Mouse (Mus musculus) forebrain, postnatal 0 days (tissue): Measurements from ENCODE around the gene Gpr65. TPM values are rescaled to one million over a fixed set of nuclear protein-coding genes. Genes with fewer than 3 reads are reported as not detected.

ENCODE experiments used
- ATAC-seq: fragments of 200-750 bp; cut with Nextera tagmentation; 2 replicates; pipeline ENCODE4 v1.8.0; 2017; ENCODE audit warnings: mild to moderate bottlenecking, moderate library complexity
- DNase-seq: peaks from one replicate; pipeline ENCODE4 v3.0.0-alpha.2; 2015
- H3K27ac ChIP-seq: fragments of 300-500 bp; sonication (generic); 2 replicates; pipeline ENCODE4 v1.5.1; 2014; ENCODE audit warnings: low read depth, mild to moderate bottlenecking, antibody characterized with exemption, low read length, moderate library complexity, mixed read lengths
- H3K27me3 ChIP-seq: fragments of 300-500 bp; sonication (generic); 2 replicates; pipeline ENCODE4 v1.6.1; 2014; ENCODE audit warnings: mild to moderate bottlenecking, low read length, mixed read lengths; ENCODE audit not compliant: insufficient read depth
- H3K36me3 ChIP-seq: fragments of 300-500 bp; sonication (generic); 2 replicates; pipeline ENCODE4 v1.6.1; 2014; ENCODE audit warnings: mild to moderate bottlenecking, moderate library complexity; ENCODE audit not compliant: insufficient read depth
- H3K4me1 ChIP-seq: fragments of 300-500 bp; sonication (generic); 2 replicates; pipeline ENCODE4 v1.6.1; 2014; ENCODE audit warnings: antibody characterized with exemption; ENCODE audit not compliant: insufficient read depth
- H3K4me2 ChIP-seq: fragments of 300-500 bp; sonication (generic); 2 replicates; pipeline ENCODE4 v1.6.1; 2014; ENCODE audit warnings: low read depth, mild to moderate bottlenecking, moderate library complexity
- H3K4me3 ChIP-seq: fragments of 300-500 bp; sonication (generic); 2 replicates; pipeline ENCODE4 v1.5.1; 2014; ENCODE audit warnings: low read depth, low read length, mixed read lengths
- H3K9ac ChIP-seq: fragments of 300-500 bp; sonication (generic); 2 replicates; pipeline ENCODE4 v1.6.1; 2014; ENCODE audit warnings: mild to moderate bottlenecking
- H3K9me3 ChIP-seq: fragments of 300-500 bp; sonication (generic); 2 replicates; pipeline ENCODE4 v1.6.1; 2016; ENCODE audit warnings: low read length
- CTCF ChIP-seq: sonication (generic); IDR thresholded peaks from 2 replicates; pipeline ENCODE4 v1.5.1; 2016; ENCODE audit warnings: antibody characterized with exemption, control low read depth, low read depth
- WGBS: fragments of 180-500 bp; shearing (Covaris S2); extraction: QIAGEN DNeasy Blood & Tissue Kit; methylation state at CpG from one replicate; pipeline ENCODE4 v1.1.7; 2014; 5-methylcytosine and 5-hydroxymethylcytosine counted together
- polyA plus RNA-seq: library from polyadenylated mRNA; unstranded; fragments of >200 nt; fragmentation: Nextera tagmentation; extraction: Ambion mirVana; gene quantifications from 2 replicates; pipeline ENCODE4 v1.2.1, GENCODE M21; 2015
- total RNA-seq: library from RNA; depleted of rRNA; stranded (reverse); fragments of >200 nt; gene quantifications from 2 replicates; pipeline ENCODE4 v1.2.3, GENCODE M21; 2014

The Gpr65 gene
- total and polyA plus RNA-seq, 2 experiments from 2014 or later, result 0.19 to 1.1 TPM

DNA sequence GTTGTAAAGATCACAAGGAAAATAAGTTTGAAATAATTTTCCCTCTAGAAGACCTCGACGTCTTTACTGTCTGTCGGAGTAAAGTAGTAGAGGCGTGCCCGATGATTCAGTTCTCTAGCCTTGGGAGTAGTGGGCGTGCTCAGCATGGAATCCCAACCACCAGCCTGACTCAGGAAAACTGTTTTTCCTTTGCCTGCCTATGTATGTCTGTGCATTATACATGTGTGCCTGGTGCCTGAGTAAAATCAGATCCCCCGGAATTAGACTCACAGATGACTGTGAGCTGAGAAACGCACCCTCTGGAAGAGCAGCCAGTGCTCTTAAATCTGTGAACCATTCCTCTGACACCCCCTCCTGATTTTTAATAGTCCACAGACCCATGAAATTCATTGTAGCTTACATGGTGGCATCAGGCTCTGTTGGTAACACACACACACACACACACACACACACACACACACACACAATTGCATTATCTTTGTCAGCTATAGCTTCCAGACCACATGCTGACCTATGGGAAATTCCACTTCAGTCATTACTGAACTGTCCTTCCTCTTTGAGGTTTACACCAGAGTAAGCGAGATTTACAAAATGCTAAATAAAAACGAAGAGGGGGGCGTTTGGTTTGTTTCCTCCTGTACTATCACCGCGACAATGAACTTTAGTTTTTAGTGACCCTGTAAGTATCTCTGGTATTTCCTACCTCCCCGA is 14.5 kb downstream of the Gpr65 start:
- Histone ChIP-seq H3K4me2 (no peak overlapping the region), H3K9me3 (no peaks in the 10 kb centered on the region), H3K4me3 (no peak overlapping the region), H3K9ac (no peak overlapping the region), H3K27ac (no peak overlapping the region), H3K36me3 (no peaks in the 10 kb centered on the region), H3K4me1 (no peaks in the 10 kb centered on the region), H3K27me3 (no peaks in the 10 kb centered on the region)
- TF ChIP-seq CTCF, result no peak
- ATAC-seq (0 out of 2 replicates have a peak, but pooled peaks have one; percentile 16), DNase-seq (peak; percentile 28)
- 77% methylated on average over 14 of the region's 14 CpGs for WGBS

DNA sequence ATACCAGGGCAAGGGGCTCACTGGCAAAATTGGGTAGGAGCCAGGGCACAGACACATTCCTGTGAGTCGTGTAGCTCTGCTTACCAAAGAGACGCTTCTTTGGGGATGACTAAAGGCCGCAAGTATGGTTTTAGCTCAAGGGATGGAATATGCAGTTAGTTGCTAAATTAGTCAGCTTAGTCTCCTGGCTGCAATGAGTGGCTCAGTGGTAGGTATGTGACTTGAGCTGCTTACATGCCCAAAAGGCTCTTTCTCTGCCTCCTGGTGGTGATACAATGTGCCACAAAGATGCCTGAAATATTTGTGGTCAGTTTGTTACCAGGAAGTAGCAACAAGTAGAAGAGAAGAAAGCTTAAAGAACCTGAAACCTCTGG is 15.0 kb downstream of the Gpr65 start:
- no peaks in the 10 kb centered on the region for H3K9me3 ChIP-seq
- H3K27me3 ChIP-seq, result no peaks in the 10 kb centered on the region
- 63% methylated on average over 3 of the region's 3 CpGs for WGBS
- ATAC-seq (no peak), DNase-seq (no peak)
- no peaks in the 10 kb centered on the region for H3K4me1 ChIP-seq
- H3K27ac ChIP-seq, result no peak overlapping the region
- no peak overlapping the region for H3K4me2 ChIP-seq
- H3K9ac ChIP-seq, result no peak overlapping the region
- no peak overlapping the region for H3K4me3 ChIP-seq
- H3K36me3 ChIP-seq, result no peaks in the 10 kb centered on the region
- TF ChIP-seq CTCF, result peak; percentile 20; the same call in 1 of the 2 replicates

DNA sequence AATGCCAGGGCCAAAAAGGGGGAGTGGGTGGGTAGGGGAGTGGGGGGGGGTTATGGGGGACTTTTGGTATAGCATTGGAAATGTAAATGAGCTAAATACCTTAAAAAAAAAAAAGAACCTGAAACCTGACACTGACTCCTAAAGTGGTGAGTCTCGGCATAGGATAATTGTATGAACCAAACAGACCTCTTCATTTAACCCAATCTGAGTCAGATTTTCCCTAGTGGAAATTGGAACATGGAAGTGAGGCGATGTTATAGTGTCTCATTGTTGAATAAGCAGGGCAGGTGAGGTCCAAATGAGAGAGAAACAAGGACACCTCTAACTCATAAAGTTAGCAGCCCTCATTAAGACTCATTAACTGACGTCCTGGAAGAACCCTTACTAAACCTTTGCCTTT is 16.0 kb downstream of the Gpr65 start:
- ATAC-seq (no peak), DNase-seq (no peak)
- H3K4me3 ChIP-seq, result no peak overlapping the region
- TF ChIP-seq CTCF, result no peak
- H3K4me1 ChIP-seq, result no peaks in the 10 kb centered on the region
- no peaks in the 10 kb centered on the region for H3K36me3 ChIP-seq
- WGBS, result 86% methylated on average over 3 of the region's 3 CpGs
- no peak overlapping the region for H3K9ac ChIP-seq
- no peaks in the 10 kb centered on the region for H3K27me3 ChIP-seq
- H3K9me3 ChIP-seq, result no peaks in the 10 kb centered on the region
- H3K27ac ChIP-seq, result no peak overlapping the region
- no peak overlapping the region for H3K4me2 ChIP-seq

DNA sequence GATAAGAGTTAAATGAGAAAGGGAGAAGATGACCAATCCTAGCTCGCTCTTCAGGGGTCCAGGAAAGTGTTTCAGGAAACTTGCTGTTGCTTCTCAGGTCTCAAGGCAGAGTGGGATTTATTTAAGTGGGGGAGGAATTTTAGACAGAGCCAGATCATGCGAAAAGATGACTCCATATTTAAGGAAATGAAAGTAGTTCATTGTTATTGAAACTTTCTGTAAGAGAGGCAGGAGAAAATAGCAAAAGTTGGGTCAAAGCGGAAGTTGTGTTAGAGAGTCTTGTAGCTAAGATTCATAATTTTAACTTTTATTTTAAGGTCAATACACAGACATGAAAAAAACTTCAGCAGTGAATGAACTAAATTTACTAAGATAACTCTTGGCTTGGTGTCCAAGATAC is 22.0 kb downstream of the Gpr65 start:
- Histone ChIP-seq H3K9ac (no peak overlapping the region), H3K27me3 (no peaks in the 10 kb centered on the region), H3K27ac (no peak overlapping the region), H3K36me3 (no peaks in the 10 kb centered on the region), H3K4me1 (no peaks in the 10 kb centered on the region), H3K9me3 (no peaks in the 10 kb centered on the region), H3K4me2 (no peak overlapping the region), H3K4me3 (no peak overlapping the region)
- TF ChIP-seq CTCF, result no peak
- WGBS, result 88% methylated on average over 3 of the region's 3 CpGs
- DNase-seq, result no peak
- ATAC-seq, result no peak

DNA sequence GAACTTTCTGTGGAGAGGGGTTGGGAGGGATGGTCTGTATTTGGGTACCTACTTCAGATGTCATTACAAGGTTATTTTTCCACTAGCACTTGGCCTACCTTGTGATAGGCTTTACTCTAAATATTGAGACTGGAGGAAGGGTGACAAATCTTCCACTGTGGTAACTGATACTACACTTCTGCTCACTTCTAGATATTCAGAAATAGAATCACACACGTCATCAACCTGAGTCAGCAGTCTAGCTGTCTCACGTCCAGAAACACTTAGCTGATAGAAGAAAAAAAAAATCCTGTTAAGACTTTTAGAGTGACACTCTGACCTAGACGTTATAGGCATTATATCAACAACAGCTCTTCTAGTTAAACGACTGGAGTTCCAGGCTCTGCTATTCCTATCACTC is 23.8 kb downstream of the Gpr65 start:
- DNase-seq (no peak), ATAC-seq (no peak)
- Histone ChIP-seq H3K27ac (no peak overlapping the region), H3K9me3 (no peaks in the 10 kb centered on the region), H3K4me2 (no peak overlapping the region), H3K9ac (no peak overlapping the region), H3K4me1 (no peaks in the 10 kb centered on the region), H3K4me3 (no peak overlapping the region), H3K36me3 (no peaks in the 10 kb centered on the region), H3K27me3 (no peaks in the 10 kb centered on the region)
- no peak for TF ChIP-seq CTCF
- 79% methylated on average over 4 of the region's 4 CpGs for WGBS

DNA sequence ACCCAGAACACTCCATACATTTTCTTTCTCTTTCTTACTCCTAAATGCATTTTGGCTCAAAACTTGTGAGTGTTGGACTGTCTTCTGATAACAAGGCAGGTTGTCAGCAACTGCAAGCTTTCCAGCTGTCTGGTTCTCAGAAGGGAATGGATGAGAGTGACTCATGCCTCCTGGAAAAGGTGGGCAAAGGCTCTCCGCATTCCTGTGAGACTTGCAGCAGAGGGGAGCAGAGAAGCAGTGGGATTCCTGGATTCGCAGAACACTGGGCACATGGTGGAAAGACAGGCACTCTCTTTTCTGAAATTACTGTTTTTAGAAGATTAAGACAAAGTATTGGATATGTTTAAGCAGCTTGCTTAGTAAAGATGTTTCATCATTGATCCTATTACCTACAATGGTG is 25.8 kb downstream of the Gpr65 start:
- no peaks in the 10 kb centered on the region for H3K9me3 ChIP-seq
- no peak overlapping the region for H3K4me2 ChIP-seq
- no peak for TF ChIP-seq CTCF
- no peaks in the 10 kb centered on the region for H3K4me1 ChIP-seq
- ATAC-seq (no peak), DNase-seq (no peak)
- no peaks in the 10 kb centered on the region for H3K27me3 ChIP-seq
- no peak overlapping the region for H3K27ac ChIP-seq
- no peak overlapping the region for H3K4me3 ChIP-seq
- no peak overlapping the region for H3K9ac ChIP-seq
- 81% methylated on average over 2 of the region's 2 CpGs for WGBS
- no peaks in the 10 kb centered on the region for H3K36me3 ChIP-seq

DNA sequence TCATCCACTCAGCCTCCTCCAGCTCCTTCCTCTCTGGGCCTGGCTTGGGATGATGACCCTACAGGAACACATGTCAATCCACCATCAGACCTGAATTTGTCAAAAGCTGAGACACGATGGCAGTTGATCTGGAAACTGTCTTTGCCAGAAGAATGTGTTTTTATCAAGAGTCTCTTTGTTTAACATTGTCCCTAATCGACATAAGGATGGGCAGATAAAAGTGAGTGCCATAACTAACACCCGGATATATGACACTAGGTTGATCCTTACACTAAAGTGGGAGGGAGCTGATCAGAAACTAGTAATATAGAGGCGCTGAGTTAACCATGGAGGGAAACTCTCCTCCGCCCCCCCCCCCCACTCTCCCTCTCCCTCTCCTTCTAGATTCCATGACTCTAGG is 33.5 kb downstream of the Gpr65 start:
- no peak for ATAC-seq
- Histone ChIP-seq H3K4me1 (no peaks in the 10 kb centered on the region), H3K4me3 (no peak overlapping the region), H3K4me2 (no peak overlapping the region), H3K9me3 (no peaks in the 10 kb centered on the region), H3K36me3 (no peaks in the 10 kb centered on the region), H3K27me3 (no peaks in the 10 kb centered on the region), H3K27ac (no peak overlapping the region), H3K9ac (no peak overlapping the region)
- 87% methylated on average over 5 of the region's 5 CpGs for WGBS
- DNase-seq, result no peak
- no peak for TF ChIP-seq CTCF
